Mouse (Mus musculus): Measurements from ENCODE around the gene Rab1a. TPM values are rescaled to one million over a fixed set of nuclear protein-coding genes. Genes with fewer than 3 reads are reported as not detected.

The Rab1a gene
- polyA plus RNA-seq, 1 experiment: 96.8 TPM

- Histone ChIP-seq H3ac (ENCODE audit: control insufficient read depth, insufficient read length, low read depth) (no peak overlapping the region), H3K79me3 (ENCODE audit: low read depth) (peaks cover 30% of the 10 kb centered on the region), H3K27me3 (ENCODE audit: control insufficient read depth, insufficient read depth, insufficient read length) (no peaks in the 10 kb centered on the region), H3K4me3 (ENCODE audit: insufficient read depth, poor library complexity, severe bottlenecking) (no peak overlapping the region), H3K79me2 (ENCODE audit: control insufficient read depth, insufficient read depth) (peaks cover 52% of the 10 kb centered on the region), H3K36me3 (ENCODE audit: control insufficient read depth, insufficient read depth) (peaks cover 95% of the 10 kb centered on the region)
- no peak for TF ChIP-seq CTCF (IDR thresholded peaks at IDR 0.05; ENCODE audit: control insufficient read depth, insufficient read depth, insufficient read length)
- no peak for TF ChIP-seq MAX (IDR thresholded peaks at IDR 0.05)
- TF ChIP-seq MYOG (IDR thresholded peaks at IDR 0.05; ENCODE audit: control insufficient read depth, extremely low read depth, insufficient read length): no peak
Observed at GRCm38 (mm10) chr11:20224196-20224595, 23.0 kb downstream of the Rab1a start.

GRCm38 (mm10) chr11:20225938-20226337 lies 24.7 kb downstream of the Rab1a start:
- Histone ChIP-seq H3K79me3 (ENCODE audit: low read depth) (peaks cover 23% of the 10 kb centered on the region), H3K79me2 (ENCODE audit: control insufficient read depth, insufficient read depth) (peaks cover 48% of the 10 kb centered on the region), H3K36me3 (ENCODE audit: control insufficient read depth, insufficient read depth) (peaks cover 95% of the 10 kb centered on the region), H3K27me3 (ENCODE audit: control insufficient read depth, insufficient read depth, insufficient read length) (no peaks in the 10 kb centered on the region), H3ac (ENCODE audit: control insufficient read depth, insufficient read length, low read depth) (no peak overlapping the region), H3K4me3 (ENCODE audit: insufficient read depth, poor library complexity, severe bottlenecking) (no peak overlapping the region)
- TF ChIP-seq USF1 (IDR thresholded peaks at IDR 0.05; ENCODE audit: low read depth) (no peak), CEBPB (IDR thresholded peaks at IDR 0.05; ENCODE audit: low read depth) (no peak), CTCF (IDR thresholded peaks at IDR 0.05; ENCODE audit: control insufficient read depth, insufficient read depth, insufficient read length) (no peak), FOSL1 (IDR thresholded peaks at IDR 0.05; ENCODE audit: insufficient read depth, low read length, poor library complexity, severe bottlenecking) (no peak), MAX (IDR thresholded peaks at IDR 0.05) (no peak)

- H3ac ChIP-seq (ENCODE audit: control insufficient read depth, insufficient read length, low read depth): no peak overlapping the region
- H3K4me3 ChIP-seq (ENCODE audit: insufficient read depth, poor library complexity, severe bottlenecking): no peak overlapping the region
- H3K27me3 ChIP-seq (ENCODE audit: control insufficient read depth, insufficient read depth, insufficient read length): no peaks in the 10 kb centered on the region
- H3K36me3 ChIP-seq (ENCODE audit: control insufficient read depth, insufficient read depth): peaks cover 99% of the 10 kb centered on the region
- TF ChIP-seq MYOG (IDR thresholded peaks at IDR 0.05; ENCODE audit: control insufficient read depth, extremely low read depth, insufficient read length) (no peak), MAX (IDR thresholded peaks at IDR 0.05) (no peak), FOSL1 (IDR thresholded peaks at IDR 0.05; ENCODE audit: insufficient read depth, low read length, poor library complexity, severe bottlenecking) (no peak), MYOD1 (IDR thresholded peaks at IDR 0.05; ENCODE audit: control insufficient read depth, insufficient read length, low read depth) (no peak), USF1 (IDR thresholded peaks at IDR 0.05; ENCODE audit: low read depth) (no peak), CTCF (IDR thresholded peaks at IDR 0.05; ENCODE audit: control insufficient read depth, insufficient read depth, insufficient read length) (no peak), CEBPB (IDR thresholded peaks at IDR 0.05; ENCODE audit: low read depth) (no peak)
- peaks cover 37% of the 10 kb centered on the region for H3K79me2 ChIP-seq (ENCODE audit: control insufficient read depth, insufficient read depth)
- H3K79me3 ChIP-seq (ENCODE audit: low read depth): peaks cover 13% of the 10 kb centered on the region
Observed at GRCm38 (mm10) chr11:20228666-20229065, 27.4 kb downstream of the Rab1a start.

GRCm38 (mm10) chr11:20229311-20229710 lies 28.1 kb downstream of the Rab1a start:
- no peak for TF ChIP-seq MYOG (IDR thresholded peaks at IDR 0.05; ENCODE audit: control insufficient read depth, extremely low read depth, insufficient read length)
- no peak for TF ChIP-seq MAX (IDR thresholded peaks at IDR 0.05)
- TF ChIP-seq CTCF (IDR thresholded peaks at IDR 0.05; ENCODE audit: control insufficient read depth, insufficient read depth, insufficient read length): no peak
- no peak for TF ChIP-seq CEBPB (IDR thresholded peaks at IDR 0.05; ENCODE audit: low read depth)
- H3ac ChIP-seq (ENCODE audit: control insufficient read depth, insufficient read length, low read depth): no peak overlapping the region
- no peak overlapping the region for H3K4me3 ChIP-seq (ENCODE audit: insufficient read depth, poor library complexity, severe bottlenecking)
- H3K79me2 ChIP-seq (ENCODE audit: control insufficient read depth, insufficient read depth): peaks cover 37% of the 10 kb centered on the region
- peaks cover 10% of the 10 kb centered on the region for H3K79me3 ChIP-seq (ENCODE audit: low read depth)
- no peaks in the 10 kb centered on the region for H3K27me3 ChIP-seq (ENCODE audit: control insufficient read depth, insufficient read depth, insufficient read length)
- peaks cover 99% of the 10 kb centered on the region for H3K36me3 ChIP-seq (ENCODE audit: control insufficient read depth, insufficient read depth)

GRCm38 (mm10) chr11:20230286-20230685 lies 29.1 kb downstream of the Rab1a start:
- H3K36me3 ChIP-seq (ENCODE audit: control insufficient read depth, insufficient read depth): peaks cover 98% of the 10 kb centered on the region
- H3K4me3 ChIP-seq (ENCODE audit: insufficient read depth, poor library complexity, severe bottlenecking): no peak overlapping the region
- no peak for TF ChIP-seq USF1 (IDR thresholded peaks at IDR 0.05; ENCODE audit: low read depth)
- TF ChIP-seq MYOG (IDR thresholded peaks at IDR 0.05; ENCODE audit: control insufficient read depth, extremely low read depth, insufficient read length): no peak
- TF ChIP-seq FOSL1 (IDR thresholded peaks at IDR 0.05; ENCODE audit: insufficient read depth, low read length, poor library complexity, severe bottlenecking): no peak
- TF ChIP-seq MYOD1 (IDR thresholded peaks at IDR 0.05; ENCODE audit: control insufficient read depth, insufficient read length, low read depth): no peak
- no peak for TF ChIP-seq CTCF (IDR thresholded peaks at IDR 0.05; ENCODE audit: control insufficient read depth, insufficient read depth, insufficient read length)
- no peak for TF ChIP-seq CEBPB (IDR thresholded peaks at IDR 0.05; ENCODE audit: low read depth)
- TF ChIP-seq MAX (IDR thresholded peaks at IDR 0.05): no peak
- peaks cover 37% of the 10 kb centered on the region for H3K79me2 ChIP-seq (ENCODE audit: control insufficient read depth, insufficient read depth)
- no peaks in the 10 kb centered on the region for H3K27me3 ChIP-seq (ENCODE audit: control insufficient read depth, insufficient read depth, insufficient read length)
- H3ac ChIP-seq (ENCODE audit: control insufficient read depth, insufficient read length, low read depth): no peak overlapping the region
- peaks cover 9% of the 10 kb centered on the region for H3K79me3 ChIP-seq (ENCODE audit: low read depth)

- Histone ChIP-seq H3ac (ENCODE audit: control insufficient read depth, insufficient read length, low read depth) (no peak overlapping the region), H3K79me2 (ENCODE audit: control insufficient read depth, insufficient read depth) (peaks cover 32% of the 10 kb centered on the region), H3K4me3 (ENCODE audit: insufficient read depth, poor library complexity, severe bottlenecking) (no peak overlapping the region), H3K36me3 (ENCODE audit: control insufficient read depth, insufficient read depth) (peaks cover 98% of the 10 kb centered on the region), H3K79me3 (ENCODE audit: low read depth) (peaks cover 9% of the 10 kb centered on the region), H3K27me3 (ENCODE audit: control insufficient read depth, insufficient read depth, insufficient read length) (no peaks in the 10 kb centered on the region)
- TF ChIP-seq CEBPB (IDR thresholded peaks at IDR 0.05; ENCODE audit: low read depth) (no peak), CTCF (IDR thresholded peaks at IDR 0.05; ENCODE audit: control insufficient read depth, insufficient read depth, insufficient read length) (no peak), USF1 (IDR thresholded peaks at IDR 0.05; ENCODE audit: low read depth) (no peak), MYOD1 (IDR thresholded peaks at IDR 0.05; ENCODE audit: control insufficient read depth, insufficient read length, low read depth) (no peak), FOSL1 (IDR thresholded peaks at IDR 0.05; ENCODE audit: insufficient read depth, low read length, poor library complexity, severe bottlenecking) (no peak), MYOG (IDR thresholded peaks at IDR 0.05; ENCODE audit: control insufficient read depth, extremely low read depth, insufficient read length) (no peak), MAX (IDR thresholded peaks at IDR 0.05) (no peak)
Observed at GRCm38 (mm10) chr11:20231128-20231878, 30.1 kb downstream of the Rab1a start.
